Mouse (Mus musculus) heart, embryonic 14.5 days (tissue): ENCODE measurements around the gene Osbpl10. TPM values are rescaled to one million over a fixed set of nuclear protein-coding genes. Genes with fewer than 3 reads are reported as not detected.

ENCODE experiments used
- ATAC-seq: fragments of 200-750 bp; cut with Nextera tagmentation; 2 replicates; pipeline ENCODE4 v1.8.0; 2017; ENCODE audit warnings: low read depth, moderate TSS enrichment; ENCODE audit not compliant: insufficient number of reproducible peaks, insufficient read depth, low FRiP score
- H3K27ac ChIP-seq, 2 experiments: fragments of 200-500 bp in 1 of 2; fragments of 300-500 bp in 1 of 2; sonication (generic) in 1 of 2; replicated peaks in 1 of 2; 2 replicates each; pipeline ENCODE4 v1.5.1; 2012 to 2014; ENCODE audit warnings: low read depth in 2 of 2, low read length in 2 of 2, control low read depth in 1 of 2, mild to moderate bottlenecking in 1 of 2, mixed read lengths in 1 of 2; ENCODE audit not compliant: control insufficient read depth in 1 of 2, insufficient read depth in 1 of 2
- H3K27me3 ChIP-seq: fragments of 300-500 bp; sonication (generic); 2 replicates; pipeline ENCODE4 v1.6.1; 2014; ENCODE audit warnings: mild to moderate bottlenecking, low read length, control low read depth; ENCODE audit not compliant: control insufficient read depth, insufficient read depth
- H3K36me3 ChIP-seq: fragments of 300-500 bp; sonication (generic); 2 replicates; pipeline ENCODE4 v1.6.1; 2014; ENCODE audit warnings: mild to moderate bottlenecking, control low read depth, low read length, mixed read lengths; ENCODE audit not compliant: control insufficient read depth, insufficient read depth
- H3K4me1 ChIP-seq, 2 experiments: fragments of 200-500 bp in 1 of 2; fragments of 300-500 bp in 1 of 2; sonication (generic) in 1 of 2; 2 replicates each; pipeline ENCODE4 v1.6.1; 2012 to 2014; ENCODE audit warnings: low read length in 2 of 2, control low read depth in 1 of 2, mixed read lengths in 1 of 2; ENCODE audit not compliant: control insufficient read depth in 2 of 2, insufficient read depth in 2 of 2
- H3K4me2 ChIP-seq: fragments of 300-500 bp; sonication (generic); 2 replicates; pipeline ENCODE4 v1.6.1; 2014; ENCODE audit warnings: mild to moderate bottlenecking, low read length
- H3K4me3 ChIP-seq, 2 experiments: fragments of 200-500 bp in 1 of 2; fragments of 300-500 bp in 1 of 2; sonication (generic) in 1 of 2; 2 replicates each; pipeline ENCODE4 v1.5.1; 2012 to 2014; ENCODE audit warnings: low read length in 2 of 2, mild to moderate bottlenecking in 2 of 2, control low read depth in 1 of 2, low read depth in 1 of 2, moderate library complexity in 1 of 2; ENCODE audit not compliant: control insufficient read depth in 1 of 2, insufficient read depth in 1 of 2
- H3K9ac ChIP-seq: fragments of 300-500 bp; sonication (generic); 2 replicates; pipeline ENCODE4 v1.6.1; 2014; ENCODE audit warnings: mild to moderate bottlenecking, low read length
- H3K9me3 ChIP-seq: fragments of 300-500 bp; sonication (generic); 2 replicates; pipeline ENCODE4 v1.6.1; 2016; ENCODE audit warnings: low read length, control low read depth; ENCODE audit not compliant: control insufficient read depth
- WGBS: fragments of 180-500 bp; shearing (Covaris S2); extraction: QIAGEN DNeasy Blood & Tissue Kit; methylation state at CpG from one replicate; pipeline ENCODE4 v1.1.7; 2014; 5-methylcytosine and 5-hydroxymethylcytosine counted together
- polyA plus RNA-seq: library from polyadenylated mRNA; unstranded; fragments of >200 nt; fragmentation: Nextera tagmentation; extraction: Ambion mirVana; gene quantifications from 2 replicates; pipeline ENCODE4 v1.2.1, GENCODE M21; 2014

Gene Osbpl10
- polyA plus RNA-seq, 1 experiment from 2014 or later = 2.2 TPM

DNA sequence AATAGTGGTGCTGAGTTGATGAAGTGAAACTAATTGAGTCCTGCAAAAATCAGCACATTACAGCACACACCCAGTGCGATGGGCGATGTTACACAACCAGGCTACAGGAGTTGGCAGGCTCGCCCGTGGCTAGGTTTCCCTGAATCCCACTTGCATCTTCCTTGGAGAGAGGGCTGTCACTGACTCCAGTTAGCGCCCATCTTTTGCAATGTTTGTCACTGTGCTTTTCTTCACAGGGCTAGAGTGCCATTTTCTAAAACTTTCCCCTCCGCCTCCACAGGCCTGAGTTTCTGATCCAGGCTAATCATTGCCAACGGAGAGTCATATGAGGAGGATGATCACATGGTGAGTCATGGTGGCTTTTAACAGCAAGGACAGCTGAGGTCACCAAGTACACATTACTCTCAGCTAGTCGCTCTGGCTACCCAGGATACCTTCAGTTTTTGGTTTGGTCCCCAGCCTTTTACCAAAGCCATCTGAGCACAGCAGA lies 258.0 kb downstream of the Osbpl10 start:
- Histone ChIP-seq H3K9ac (no peak overlapping the region), H3K4me2 (no peak overlapping the region), H3K4me3 (no peak overlapping the region), H3K4me1 (no peaks in the 10 kb centered on the region), H3K9me3 (no peaks in the 10 kb centered on the region), H3K36me3 (peaks cover 30% of the 10 kb centered on the region), H3K27ac (no peak overlapping the region), H3K27me3 (no peaks in the 10 kb centered on the region)
- no peak for ATAC-seq
- WGBS = 85% methylated on average over 8 of the region's 8 CpGs

DNA sequence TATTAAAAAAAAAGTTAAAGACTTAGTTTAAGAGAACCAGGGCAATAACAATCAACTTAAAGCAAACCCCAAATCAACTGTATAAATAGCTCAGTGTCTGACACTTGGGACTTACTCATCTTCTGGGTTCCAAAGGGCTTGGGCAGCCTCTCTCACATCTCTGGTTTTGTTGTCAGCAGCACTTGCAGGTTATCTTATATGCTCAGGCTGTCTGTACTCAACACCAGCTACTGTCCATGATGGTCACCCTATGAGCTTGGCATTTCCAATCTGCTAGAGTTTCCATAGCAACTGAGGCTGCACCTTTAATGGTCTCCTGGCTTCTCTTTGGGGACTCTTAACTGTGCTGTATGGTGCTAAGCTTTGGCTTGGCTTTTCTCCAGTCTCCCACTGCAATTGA lies 259.6 kb downstream of the Osbpl10 start:
- Histone ChIP-seq H3K27ac (no peak overlapping the region), H3K9ac (no peak overlapping the region), H3K27me3 (no peaks in the 10 kb centered on the region), H3K9me3 (no peaks in the 10 kb centered on the region), H3K36me3 (peaks cover 39% of the 10 kb centered on the region), H3K4me1 (no peaks in the 10 kb centered on the region), H3K4me3 (no peak overlapping the region), H3K4me2 (no peak overlapping the region)
- ATAC-seq = no peak

DNA sequence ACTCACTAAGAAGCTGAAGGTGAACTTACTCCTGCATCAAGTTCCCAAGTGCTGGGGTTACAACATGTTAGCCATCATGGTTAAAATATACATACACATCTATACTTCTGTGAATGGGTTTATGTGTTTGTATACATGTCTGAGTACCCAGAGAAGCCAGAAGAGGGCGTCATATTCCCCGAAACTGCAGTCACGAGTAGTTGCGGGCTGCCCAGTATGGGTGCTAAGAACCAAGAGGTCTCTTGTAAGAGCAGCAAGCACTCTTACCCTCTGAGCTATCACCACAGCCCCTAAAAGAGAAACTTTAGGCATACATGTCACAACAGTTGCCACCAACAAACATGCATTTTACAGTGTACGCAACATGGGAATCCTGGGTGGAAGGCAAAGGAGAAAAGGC lies 261.5 kb downstream of the Osbpl10 start:
- no peak overlapping the region for H3K27ac ChIP-seq
- 90% methylated on average over 5 of the region's 5 CpGs for WGBS
- H3K9me3 ChIP-seq = no peaks in the 10 kb centered on the region
- no peak for ATAC-seq
- H3K27me3 ChIP-seq = no peaks in the 10 kb centered on the region
- no peak overlapping the region for H3K9ac ChIP-seq
- H3K4me1 ChIP-seq = no peaks in the 10 kb centered on the region
- H3K36me3 ChIP-seq = peaks cover 58% of the 10 kb centered on the region
- H3K4me2 ChIP-seq = no peak overlapping the region
- no peak overlapping the region for H3K4me3 ChIP-seq

DNA sequence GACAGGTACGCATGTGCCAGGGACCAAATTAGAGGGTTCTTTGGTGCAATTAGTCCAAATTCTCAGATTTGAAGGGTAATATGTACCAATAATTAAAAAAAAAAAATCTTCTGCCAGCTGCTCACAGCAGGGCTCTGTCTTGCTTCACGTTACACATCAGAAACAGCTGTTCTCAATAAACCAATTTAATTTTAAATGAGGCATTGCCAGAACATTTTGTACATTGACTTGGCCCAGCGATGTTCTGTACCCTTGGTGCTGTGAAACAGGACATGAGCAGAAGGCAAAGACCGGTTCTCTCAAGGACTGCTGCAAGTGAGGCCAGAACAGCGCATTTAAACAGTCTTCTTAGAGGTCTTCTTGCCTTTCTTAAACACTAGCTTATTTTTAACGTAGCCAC lies 265.3 kb downstream of the Osbpl10 start:
- no peaks in the 10 kb centered on the region for H3K9me3 ChIP-seq
- H3K4me1 ChIP-seq = no peaks in the 10 kb centered on the region
- H3K27me3 ChIP-seq = no peaks in the 10 kb centered on the region
- H3K36me3 ChIP-seq = peaks cover 95% of the 10 kb centered on the region
- WGBS = 93% methylated on average over 6 of the region's 6 CpGs
- H3K4me2 ChIP-seq = no peak overlapping the region
- no peak for ATAC-seq
- H3K4me3 ChIP-seq = no peak overlapping the region
- H3K9ac ChIP-seq = no peak overlapping the region
- H3K27ac ChIP-seq = no peak overlapping the region

DNA sequence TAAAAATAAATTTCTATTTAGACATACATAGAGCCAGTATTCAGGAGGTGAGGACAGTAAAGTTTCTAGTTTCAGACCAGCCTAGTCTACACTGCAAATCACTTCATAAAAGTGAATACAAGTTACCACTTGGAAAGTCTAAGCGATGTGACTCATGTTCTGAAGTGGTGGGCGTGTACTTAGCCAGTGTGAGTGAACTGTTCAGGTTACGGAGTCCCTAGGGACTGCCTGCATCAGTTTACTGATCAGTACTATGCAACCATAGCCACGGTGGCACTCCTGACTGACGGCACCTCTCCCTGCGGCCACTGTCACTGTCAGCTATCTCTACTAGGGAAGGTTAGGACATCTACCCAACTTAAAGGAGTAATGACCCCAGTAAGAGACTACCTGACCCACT lies 266.7 kb downstream of the Osbpl10 start:
- WGBS = 52% methylated on average over 6 of the region's 6 CpGs
- peaks cover 97% of the 10 kb centered on the region for H3K36me3 ChIP-seq
- no peaks in the 10 kb centered on the region for H3K27me3 ChIP-seq
- H3K9me3 ChIP-seq = no peaks in the 10 kb centered on the region
- ATAC-seq = no peak
- no peak overlapping the region for H3K27ac ChIP-seq
- no peak overlapping the region for H3K4me3 ChIP-seq
- H3K4me1 ChIP-seq = peaks cover 0 to 5% of the 10 kb centered on the region in 2 experiments; a peak in 1 of 4 replicates
- no peak overlapping the region for H3K4me2 ChIP-seq
- no peak overlapping the region for H3K9ac ChIP-seq

DNA sequence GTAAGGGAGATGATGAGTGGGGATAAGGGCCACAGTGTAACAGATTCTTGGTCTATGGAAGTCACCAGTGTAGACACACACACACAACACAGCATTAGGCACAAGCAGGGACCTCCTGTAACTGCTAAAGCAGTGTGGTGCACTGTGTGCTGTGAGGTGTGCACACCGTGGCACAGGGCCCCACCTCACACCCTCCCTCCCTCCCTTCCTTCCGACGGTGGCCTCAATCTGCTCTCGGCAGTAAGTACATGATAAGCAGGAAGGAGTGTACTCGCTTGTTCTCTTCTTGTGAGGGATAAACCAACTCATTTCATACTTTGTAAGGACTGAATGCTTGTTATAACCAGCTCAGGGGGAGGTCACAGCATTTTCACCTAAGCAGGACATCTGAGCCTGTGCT lies 270.8 kb downstream of the Osbpl10 start:
- Histone ChIP-seq H3K4me3 (no peak overlapping the region), H3K36me3 (peaks cover 97% of the 10 kb centered on the region), H3K9me3 (no peaks in the 10 kb centered on the region), H3K27ac (no peak overlapping the region), H3K27me3 (no peaks in the 10 kb centered on the region), H3K4me1 (peaks cover 0 to 5% of the 10 kb centered on the region in 2 experiments; a peak in 1 of 4 replicates), H3K4me2 (no peak overlapping the region), H3K9ac (no peak overlapping the region)
- no peak for ATAC-seq
- WGBS = 10% methylated on average over 5 of the region's 5 CpGs

DNA sequence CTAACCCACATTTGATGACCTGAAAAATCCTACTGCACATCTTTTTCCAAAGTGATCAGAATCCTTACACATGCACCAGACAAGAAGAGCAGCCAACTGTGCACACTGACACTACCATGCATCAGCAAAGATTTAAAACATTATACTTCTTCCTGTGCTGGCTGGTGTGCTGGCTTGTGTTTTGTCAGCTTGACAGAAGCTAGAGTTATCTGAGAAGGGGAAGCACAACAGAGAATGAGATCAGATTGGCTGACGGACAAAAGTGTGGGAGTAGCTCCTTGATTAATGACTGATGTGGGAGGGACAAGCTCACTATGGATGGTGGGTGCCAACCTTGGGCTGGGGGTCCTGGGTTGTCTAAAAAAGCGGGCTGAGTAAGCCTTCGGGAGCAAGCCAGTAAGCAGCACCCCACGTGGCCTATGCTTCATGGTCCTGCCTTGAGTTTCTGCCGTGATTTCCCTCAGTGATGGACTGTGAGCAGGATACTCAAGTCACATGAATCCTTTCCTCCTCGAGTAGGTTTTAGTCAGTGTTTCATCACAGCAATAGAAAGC lies 279.4 kb downstream of the Osbpl10 start:
- peaks cover 3 to 4% of the 10 kb centered on the region in 2 experiments; a peak in 1 of 4 replicates for H3K4me1 ChIP-seq
- 54% methylated on average over 6 of the region's 6 CpGs for WGBS

DNA sequence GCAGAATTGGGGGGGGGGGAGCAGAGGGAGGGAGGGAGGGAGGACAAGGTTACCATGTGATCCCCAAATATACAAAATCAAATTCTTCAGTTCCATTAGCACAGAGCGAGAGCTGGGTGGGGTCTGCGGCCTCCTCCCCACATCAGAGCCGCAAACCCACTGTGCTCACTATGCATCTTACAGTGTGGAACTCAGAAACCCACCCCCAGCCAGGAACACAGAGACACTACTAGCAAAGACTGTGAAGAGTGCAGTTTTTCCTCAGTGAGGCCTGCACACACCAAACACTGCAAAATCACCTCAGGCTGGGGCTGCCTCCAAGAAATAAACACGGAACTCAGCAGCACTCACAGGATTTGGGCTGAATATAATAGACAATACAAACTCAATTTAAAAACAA lies 281.5 kb downstream of the Osbpl10 start:
- WGBS = 90% methylated on average over 4 of the region's 4 CpGs
- H3K27me3 ChIP-seq = no peaks in the 10 kb centered on the region
- H3K36me3 ChIP-seq = peaks cover 47% of the 10 kb centered on the region
- no peak overlapping the region for H3K9ac ChIP-seq
- ATAC-seq = no peak
- no peaks in the 10 kb centered on the region for H3K9me3 ChIP-seq
- H3K27ac ChIP-seq = no peak overlapping the region
- no peak overlapping the region for H3K4me3 ChIP-seq
- no peak overlapping the region for H3K4me2 ChIP-seq
- peaks cover 3 to 4% of the 10 kb centered on the region in 2 experiments; a peak in 1 of 4 replicates for H3K4me1 ChIP-seq

More for the DNA sequence above, 279.4 kb downstream of the Osbpl10 start:
- H3K9ac ChIP-seq = no peak overlapping the region
- peaks cover 53% of the 10 kb centered on the region for H3K36me3 ChIP-seq
- no peak overlapping the region for H3K4me2 ChIP-seq
- H3K27me3 ChIP-seq = no peaks in the 10 kb centered on the region
- no peak overlapping the region for H3K27ac ChIP-seq
- ATAC-seq = no peak
- no peaks in the 10 kb centered on the region for H3K9me3 ChIP-seq
- H3K4me3 ChIP-seq = no peak overlapping the region
